Mouse (Mus musculus): Measurements from ENCODE around the gene Trappc6a.
A peak's percentile ranks its signal among the peaks of the same experiment; 100 is the strongest.

The Trappc6a gene

DNA sequence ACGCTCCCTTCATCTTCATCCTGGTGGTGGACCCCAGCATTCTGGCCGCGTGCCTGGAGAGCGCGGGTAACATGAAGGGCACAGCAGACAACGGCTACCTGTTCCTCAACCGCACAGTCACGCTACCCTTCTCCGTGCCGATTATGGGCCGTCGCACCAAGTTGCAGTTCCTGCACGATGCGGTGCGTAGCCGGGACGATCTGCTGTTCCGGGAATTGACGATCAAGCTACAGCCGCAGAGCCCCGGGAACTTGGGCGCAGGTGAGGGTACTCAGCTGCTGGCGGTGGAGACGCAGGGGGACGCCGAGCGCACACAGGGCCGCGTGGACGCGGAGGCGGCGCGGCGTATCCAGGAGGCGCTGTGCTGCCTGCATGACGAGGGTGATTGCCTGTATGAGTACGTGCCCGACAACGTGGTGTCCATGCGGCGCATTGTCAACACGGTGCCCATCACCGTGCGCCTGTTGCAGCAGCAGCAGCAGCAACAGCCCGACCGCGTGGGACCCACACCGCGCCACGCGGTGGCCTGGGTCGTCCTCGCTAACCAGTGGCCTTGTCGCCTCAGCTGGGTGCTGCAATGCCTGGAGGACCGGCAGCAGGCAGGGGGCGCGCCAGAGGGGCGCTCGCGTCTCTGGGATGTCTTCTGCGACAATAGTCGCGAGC lies 15.7 kb downstream of the Trappc6a start:
- DNase-seq (ENCODE audit: low spot score): peak; percentile 75

DNA sequence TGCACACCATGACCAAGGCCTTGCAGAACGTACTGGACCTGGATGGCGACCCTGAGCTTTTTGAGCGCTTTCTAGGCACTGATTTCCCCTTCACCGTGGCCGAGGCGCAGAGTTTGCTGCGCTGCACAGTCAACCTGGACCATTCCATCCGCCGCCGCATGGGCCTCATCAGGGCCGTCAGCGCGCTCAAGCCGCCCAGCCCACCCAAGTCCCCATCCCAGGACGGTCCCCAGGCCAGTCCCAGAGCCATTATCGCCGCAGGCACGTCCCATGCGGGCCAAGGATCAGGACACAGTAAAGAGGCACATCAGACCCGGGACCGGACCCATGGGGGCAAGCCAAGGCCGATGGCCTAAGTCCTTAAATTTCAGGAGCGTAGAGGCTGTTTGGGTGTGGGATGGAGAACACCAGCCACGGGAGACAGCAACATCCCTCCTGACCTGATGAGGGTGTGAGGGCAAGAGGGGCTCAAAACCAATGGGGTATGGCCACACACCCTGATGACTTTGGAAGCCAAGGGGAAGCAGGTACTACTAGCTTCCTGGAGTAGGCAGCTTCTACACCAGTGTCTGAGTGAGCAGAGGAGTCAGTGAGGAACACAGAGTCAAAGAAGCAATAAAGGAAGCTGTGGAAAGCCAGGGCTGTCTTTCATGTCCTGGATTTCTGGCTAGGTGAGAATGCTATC lies 16.4 kb downstream of the Trappc6a start:
- no peak for DNase-seq (ENCODE audit: low spot score)

DNA sequence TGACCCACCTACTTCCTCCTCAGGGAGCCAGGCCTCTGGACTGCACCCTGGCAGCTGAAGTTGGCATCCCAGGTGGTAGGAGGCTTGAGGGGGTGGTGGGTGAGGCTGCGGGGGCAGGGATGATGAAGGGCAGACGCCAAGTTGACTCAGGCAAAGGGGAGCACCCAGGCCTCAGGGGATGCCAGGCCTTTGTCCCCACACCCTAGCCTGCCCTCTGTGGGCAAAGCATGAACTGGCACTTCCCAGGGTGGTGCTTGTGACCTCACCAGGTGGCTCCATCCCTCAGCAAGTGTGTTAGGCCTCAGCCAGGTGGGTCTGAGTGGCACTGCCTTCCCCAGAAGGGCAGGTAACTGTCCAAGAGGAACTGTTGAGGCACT lies 16.9 kb downstream of the Trappc6a start:
- DNase-seq (ENCODE audit: low spot score): no peak

DNA sequence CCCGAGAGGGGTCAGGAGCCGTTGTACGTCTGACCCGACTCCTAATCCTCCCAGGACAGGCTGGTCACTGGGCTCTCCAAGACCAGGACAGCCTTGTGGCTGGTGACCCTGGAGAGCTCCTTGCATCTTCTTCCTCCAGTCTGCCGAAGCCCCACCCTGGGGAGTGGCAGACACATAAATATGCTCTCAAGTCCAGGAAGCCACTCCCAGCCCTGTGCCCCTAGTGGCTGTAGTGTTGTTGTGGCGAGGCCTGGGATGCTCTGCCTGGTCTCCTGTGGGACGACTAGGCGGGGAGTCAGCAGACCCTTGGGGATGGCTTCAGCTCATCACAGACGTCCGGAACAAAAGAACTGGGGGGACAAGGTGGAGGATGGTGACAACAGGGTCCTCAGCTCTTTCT lies 22.9 kb downstream of the Trappc6a start:
- DNase-seq (ENCODE audit: low spot score): no peak

DNA sequence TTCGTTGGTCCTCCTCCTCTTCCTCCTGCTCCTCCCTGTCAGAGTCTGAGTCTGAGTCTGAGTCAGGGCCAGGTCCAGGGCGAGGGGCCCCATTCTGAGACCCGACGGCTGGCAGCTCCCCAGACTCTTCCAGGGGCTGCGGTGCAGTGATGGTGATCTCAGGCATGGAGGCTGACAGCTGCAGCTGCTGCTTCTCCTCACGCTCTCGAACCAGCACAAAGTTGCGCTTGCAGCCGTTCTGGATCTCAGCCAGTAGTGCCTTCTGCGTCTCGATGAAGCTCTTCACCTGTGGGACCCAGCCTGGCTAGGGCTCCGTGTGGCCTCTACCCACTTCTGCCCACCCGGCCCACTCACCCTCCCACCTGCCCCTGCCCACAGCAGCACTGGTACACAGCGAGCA lies 24.0 kb downstream of the Trappc6a start:
- no peak for DNase-seq (ENCODE audit: low spot score)

DNA sequence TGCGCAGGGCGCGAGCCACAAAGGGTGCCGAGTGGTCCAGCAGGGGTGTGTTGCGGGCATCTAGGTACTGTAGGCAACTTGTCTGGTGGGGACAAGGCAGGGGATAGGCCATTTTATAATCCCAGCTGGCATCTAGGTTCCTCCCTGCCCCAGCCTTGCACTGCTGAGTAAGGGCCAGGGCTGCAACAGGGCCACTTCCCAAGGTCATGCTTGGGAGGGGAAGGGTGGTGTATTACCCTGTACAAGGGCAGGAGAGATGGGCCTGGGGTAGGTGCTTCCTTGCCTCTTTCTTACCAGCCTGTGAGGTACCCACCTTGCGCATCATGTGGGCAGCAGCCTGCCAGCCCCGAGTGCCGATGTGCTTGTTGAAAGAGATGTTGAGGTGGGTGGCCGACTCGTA lies 26.5 kb downstream of the Trappc6a start:
- no peak for DNase-seq (ENCODE audit: low spot score)

DNA sequence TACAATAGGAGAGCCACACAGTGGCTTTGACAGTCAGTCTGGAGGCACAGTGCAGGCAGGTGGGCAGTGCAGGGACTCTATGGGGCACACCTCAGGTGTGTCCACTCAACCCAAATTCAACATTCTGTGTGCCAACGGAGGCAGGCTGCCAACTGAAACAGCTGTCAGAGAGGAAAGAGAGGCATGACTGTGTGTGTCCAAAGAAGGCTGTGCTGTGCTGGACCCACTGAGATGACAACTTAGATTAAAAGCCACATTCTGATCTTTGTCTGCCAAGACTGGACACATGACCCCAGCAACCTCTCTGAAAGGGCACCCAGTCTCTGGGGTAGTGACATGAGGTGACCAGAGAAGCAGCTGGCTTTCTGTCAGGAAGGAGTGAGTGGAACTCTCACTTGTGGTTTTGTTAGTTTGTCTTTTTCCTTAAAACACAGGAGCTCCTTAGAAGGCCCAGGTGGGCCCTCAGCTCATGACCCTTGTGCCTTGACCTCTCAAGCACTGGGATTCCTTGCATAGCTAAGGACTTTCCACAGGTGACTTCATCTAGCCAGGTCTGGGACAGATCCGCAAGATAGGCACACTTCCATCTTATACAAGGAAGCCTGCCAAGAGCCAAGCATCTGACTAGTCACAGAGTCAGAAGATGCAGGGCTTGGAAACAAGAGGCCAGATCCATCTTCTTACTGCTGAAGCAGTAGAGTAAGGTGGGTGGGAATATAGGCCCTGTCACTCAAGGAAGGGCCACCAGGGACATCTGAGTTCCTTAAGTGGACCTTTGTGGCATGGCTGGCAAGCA lies 32.8 kb downstream of the Trappc6a start:
- no peak for DNase-seq (ENCODE audit: low spot score)

DNA sequence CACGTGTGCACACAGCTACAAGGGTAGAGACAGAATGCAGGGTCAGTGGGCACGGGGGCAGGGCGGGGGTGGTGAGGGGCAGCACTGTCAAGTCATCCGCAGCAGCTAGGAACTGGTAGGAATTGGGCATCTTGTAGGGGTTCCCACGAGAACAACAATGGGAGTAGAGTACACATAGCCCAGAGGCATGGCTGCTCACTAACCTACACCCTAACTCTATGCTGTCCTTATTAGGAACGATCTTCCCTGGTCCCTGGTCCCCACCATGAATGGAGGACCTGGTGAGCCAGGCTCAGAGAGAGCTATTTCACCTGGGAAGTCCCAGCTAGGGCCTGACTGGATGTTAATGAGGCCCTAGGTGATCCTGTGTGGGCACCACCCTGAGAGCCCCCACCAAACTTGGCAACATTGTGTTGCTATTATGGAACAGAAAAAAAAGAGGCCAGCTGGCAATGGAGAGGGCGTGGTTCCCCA lies 33.5 kb downstream of the Trappc6a start:
- no peak for DNase-seq (ENCODE audit: low spot score)

DNA sequence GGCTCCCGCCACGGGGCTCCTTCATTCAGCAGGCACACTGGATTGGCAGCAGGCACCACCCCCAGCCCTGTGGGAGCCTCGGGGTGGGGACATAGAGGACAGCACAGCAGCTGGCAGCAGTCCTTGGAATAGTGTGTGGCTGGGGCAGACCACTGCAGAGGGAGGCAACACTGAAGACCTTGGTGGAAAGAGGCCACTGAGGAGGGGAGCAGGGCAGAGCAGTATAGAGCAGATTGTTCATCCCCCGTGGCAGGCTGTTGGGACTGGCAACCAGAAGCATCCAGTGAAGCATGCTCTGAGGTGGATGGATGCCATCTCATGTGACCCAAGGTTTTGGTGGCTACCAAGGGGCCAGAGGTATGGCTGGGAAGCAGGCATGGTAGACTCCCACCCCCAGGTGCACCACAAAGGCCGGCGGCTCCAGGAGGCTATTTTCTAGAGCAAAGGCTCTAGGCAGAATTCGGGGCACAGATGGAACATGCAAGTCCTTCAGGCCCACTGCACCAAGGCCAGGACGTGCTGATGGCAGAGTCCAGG lies 34.0 kb downstream of the Trappc6a start:
- DNase-seq (ENCODE audit: low spot score): no peak

DNA sequence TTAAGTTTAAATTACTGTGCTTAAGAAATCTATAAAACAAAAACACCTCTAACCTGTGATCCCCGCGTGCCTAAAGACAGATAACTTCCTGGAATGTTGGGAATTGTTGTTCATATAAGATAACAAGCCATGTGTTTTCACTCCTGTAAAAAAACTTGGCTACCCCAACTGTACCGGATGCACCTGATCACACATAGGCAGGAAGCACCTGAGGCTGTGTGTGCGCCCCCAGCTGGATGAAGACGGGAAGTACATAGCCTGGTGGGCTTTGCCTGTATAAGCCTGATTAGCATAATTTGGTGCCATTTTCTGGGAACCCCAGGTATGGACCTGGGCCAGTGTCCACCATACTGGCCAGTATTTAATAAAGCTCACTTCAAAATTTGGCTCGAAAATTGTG lies 35.4 kb downstream of the Trappc6a start:
- no peak for DNase-seq (ENCODE audit: low spot score)

DNA sequence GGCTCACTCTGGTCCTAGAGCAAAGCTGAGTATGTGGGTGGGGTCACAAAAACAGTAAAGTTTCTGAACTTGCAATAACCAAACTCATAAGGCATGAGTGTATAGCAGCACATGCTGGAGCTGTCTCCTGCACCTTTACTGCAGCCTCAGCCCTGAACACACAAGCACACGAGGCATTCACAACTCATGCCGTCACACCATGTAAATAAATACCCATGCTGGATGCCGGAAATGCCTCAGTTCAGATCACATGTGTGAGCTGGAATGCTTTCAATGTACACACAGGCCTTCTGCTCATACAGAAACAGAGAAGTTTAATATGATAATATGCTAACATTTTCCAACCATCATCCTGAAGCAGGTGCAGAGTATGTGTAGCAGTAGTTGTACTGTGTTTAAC lies 37.8 kb downstream of the Trappc6a start:
- no peak for DNase-seq (ENCODE audit: low spot score)

DNA sequence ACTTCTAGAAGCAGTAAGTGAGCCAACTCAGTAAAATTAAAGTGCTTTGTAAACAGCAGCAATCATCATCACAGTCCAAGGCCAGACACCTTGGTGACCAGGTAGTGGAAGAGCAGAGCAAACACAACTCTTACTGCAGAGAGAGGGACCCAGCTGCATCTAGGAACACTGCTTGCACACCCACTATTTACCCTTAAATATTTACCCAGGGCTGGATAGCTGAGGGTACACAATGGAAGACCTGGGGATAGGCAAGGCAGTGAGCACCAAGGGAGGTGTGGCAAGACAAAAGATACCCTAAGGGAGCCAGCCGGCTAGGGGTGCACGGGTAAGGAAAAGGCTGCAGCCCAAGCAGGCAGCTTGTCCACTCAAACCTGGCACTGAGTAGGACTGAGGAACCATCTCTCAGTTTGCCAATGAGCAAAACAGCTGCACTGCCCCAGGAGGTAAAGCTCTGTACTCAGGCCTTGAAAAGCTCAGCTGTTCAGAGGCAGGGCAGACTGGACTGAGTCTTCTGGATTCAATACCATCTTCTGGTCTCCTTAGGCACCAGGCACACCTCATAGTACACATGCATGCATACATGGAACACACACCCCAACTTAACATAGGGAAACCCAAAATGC lies 39.3 kb downstream of the Trappc6a start:
- no peak for DNase-seq (ENCODE audit: low spot score)

DNA sequence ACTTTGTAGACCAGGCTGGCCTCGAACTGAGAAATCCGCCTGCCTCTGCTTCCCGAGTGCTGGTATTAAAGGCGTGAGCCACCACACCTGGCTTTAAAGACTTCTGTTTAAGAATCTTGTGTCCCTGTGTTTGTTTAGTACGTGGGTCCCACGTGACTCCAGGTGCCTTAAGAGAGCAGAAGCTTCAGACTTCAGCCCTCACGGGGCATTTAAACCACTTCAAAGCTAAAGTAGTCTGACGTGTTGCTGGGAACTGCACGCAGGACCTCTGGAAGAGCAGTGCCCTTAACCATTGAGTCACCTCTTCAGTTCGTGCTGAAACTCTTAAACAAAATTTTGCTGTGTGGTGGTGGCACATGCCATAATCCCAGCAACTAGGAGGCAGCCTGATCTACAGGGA lies 41.2 kb downstream of the Trappc6a start:
- DNase-seq (ENCODE audit: low spot score): no peak

DNA sequence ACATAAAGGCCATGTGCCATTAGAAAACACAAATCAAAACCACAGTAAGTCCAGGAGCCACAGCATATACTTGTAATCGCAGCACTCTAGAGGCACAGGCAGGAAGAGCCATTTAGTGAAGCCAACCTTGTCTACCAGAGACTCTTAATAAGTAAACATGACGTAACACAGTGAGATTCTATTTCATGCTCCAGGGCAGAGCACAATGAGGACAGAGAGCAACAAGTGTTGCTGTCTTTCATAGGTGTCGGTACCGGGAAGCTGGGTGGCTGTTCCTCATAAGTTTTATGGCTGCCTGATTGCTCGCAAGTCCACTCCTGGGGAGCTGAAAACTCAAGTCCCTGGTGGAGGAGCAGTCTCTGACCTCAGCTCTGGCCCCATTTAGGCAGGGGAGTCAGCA lies 43.4 kb downstream of the Trappc6a start:
- no peak for DNase-seq (ENCODE audit: low spot score)

DNA sequence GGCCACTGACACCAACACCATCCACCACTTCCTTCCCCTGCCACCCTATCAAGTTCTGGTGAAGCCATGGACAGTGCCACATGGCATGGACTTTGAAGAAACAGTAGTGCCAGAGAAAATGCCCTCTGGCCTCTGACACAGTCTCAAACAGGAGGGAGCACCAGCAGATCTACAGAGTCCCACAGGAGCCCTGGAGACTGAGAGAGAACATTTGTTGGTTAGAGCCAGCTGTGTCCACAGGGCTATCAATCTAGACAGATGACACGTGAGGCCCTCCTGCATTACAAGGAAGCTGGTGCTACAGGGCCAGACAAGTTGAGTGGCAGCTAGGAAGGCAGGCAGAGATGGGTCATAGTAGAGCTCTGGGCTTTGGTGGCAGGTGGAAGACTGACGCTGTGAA lies 44.2 kb downstream of the Trappc6a start:
- DNase-seq (ENCODE audit: low spot score): no peak

DNA sequence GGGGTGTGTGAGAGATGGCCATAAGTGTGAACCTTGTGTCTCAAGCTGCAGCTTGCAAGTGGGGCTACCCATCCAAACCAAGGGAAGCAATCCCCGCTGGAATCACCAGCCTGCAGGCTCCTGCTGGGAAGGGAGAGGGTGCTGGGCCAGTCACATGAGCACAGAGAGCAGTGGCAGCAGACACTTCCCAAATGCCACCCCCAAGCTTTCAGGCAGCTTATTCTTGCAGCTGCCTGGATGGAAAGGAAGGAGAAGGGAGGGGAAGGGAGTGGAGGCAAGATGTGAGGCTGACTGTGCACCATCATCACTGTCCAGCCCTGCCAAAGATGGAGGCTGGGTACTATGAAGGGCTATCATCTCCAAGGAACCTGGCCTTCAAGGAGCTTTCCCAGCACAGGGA lies 46.0 kb downstream of the Trappc6a start:
- no peak for DNase-seq (ENCODE audit: low spot score)

DNA sequence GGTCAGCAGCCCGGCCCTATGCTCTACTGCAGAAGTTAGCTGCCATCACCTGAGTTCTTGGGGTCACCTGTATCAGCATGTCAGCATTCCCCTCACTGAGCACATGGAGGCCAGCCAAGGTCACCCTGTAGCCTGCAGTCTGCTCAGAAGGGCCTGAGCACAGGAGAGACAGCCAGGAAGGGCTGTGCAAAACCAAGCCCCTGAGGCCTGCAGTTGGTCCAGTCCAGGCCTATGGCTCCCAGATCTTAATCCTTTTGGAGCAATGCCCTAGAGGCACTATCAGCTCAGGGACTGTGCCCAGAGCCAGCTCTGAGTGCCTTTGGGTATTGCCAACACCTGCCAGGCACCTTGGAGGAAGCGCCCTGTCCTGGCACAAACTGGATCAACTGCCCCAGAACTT lies 48.9 kb downstream of the Trappc6a start:
- no peak for DNase-seq (ENCODE audit: low spot score)

DNA sequence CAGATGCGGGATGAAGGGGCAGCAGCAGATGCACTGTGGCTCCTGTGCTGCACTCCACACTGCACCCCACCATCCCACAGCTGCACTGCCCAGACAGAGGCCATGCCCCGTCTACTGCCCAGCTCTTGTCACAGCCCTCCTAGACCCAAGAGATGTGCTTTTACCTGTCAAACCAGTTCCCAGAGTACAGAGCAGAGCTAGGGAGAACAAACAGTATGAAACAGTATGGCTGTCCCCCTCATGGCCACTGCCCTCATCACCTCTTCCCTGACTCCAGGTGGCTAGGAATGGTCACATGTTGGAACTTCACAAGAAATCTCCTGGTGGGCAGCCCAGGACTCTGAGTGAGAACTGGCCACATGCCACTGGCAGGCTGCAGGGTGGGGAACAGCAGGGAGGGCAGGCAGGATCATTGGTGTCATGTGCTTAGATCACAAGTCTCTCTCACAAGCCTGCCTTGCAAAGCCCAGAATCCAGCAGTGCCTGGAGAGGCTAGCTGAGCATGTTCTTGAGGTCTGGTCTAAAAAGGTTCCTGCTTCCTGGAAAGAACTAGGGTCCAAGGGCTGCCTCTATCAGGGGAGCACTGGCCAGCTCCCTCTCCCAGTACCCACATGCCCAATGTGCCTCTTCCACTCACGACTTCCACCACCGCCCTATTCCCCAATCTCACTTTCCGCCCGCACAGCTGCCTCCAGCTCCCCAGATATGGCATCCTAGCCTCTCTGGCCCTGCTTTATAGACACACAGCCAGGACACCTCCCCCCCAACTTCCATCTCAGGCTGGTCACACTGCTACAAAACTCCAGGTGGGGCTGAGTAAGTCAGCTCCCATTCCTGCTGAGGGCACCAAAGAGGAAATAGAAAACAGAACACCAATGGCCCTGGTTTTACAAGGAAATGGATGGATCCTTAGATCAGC lies 50.0 kb downstream of the Trappc6a start:
- DNase-seq (ENCODE audit: low spot score): no peak

DNA sequence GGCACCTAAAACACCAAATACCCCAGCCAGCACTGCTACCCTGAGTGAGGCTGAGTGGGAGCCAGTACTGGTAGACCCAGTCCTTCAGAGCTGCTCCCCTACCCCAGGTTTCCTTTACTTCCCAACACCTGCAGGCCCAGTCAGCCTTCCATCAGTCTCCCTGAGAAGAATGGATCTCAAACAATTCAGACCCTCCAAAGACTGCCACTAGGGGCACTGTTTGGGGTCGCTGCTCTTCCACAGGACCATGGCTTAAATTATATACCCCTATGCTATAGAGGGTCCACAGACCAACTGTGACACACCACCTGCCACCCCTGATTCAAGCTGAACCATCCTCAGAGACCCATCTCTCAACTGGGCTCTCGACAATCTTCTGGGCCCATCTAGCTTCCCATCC lies 50.8 kb downstream of the Trappc6a start:
- peak; percentile 52 for DNase-seq (ENCODE audit: low spot score)

DNA sequence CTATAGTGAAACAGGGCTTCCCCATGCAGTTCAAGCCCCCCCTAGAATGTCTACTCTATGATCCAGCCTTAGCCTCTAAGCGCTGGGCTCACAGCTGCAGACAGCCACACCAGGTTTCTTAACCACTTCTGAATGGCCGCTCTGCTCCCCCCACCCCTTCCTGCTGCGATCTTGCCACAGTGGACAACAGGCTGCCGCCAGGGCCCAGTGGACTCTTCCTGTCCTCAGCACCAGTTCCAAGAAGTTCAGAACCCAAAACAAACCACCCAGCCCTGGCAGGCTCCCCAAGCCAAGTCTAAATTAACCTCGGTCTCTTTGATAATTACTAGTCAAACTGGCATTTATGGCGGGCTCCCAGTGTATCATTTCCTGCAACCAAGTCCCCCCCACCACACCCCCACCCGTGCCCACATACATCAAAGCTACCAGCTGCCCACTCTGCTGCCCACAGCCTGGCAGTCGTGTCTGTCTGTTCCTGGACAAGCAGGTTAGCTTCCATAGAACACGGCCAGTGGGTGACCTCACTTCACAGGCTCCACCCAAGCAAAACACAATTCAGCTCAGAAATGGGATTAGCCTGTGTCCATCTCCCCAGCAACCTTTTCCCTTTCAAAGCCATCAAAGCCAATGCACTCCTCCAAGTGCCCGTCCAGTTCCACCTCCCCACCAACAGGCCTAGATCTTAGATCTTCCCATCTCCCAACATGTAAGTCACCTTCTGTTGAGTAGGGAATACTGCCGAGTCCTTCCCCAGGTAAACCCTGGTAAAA lies 52.5 kb downstream of the Trappc6a start:
- no peak for DNase-seq (ENCODE audit: low spot score)

DNA sequence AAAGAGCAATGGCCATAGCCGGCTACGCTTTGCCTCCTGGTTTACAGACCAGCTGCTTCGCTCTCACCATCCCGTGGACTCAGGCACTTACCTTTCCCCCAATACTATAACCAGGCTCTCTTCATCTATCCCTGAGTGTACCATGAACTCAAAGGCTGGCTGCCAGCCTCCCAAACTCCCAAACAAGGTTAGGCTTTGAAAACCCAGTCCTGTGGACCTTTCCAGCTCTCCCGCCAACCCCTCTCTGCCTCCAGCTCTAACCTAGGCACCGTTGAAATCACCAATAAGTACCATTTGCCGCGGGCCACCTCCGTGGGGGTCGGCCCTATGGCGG lies 53.2 kb downstream of the Trappc6a start:
- no peak for DNase-seq (ENCODE audit: low spot score)

Measured in testis, postnatal 10 days (tissue).